Comparison of ENCODE assay signal across 12 mouse cellular contexts in the genomic region with DNA sequence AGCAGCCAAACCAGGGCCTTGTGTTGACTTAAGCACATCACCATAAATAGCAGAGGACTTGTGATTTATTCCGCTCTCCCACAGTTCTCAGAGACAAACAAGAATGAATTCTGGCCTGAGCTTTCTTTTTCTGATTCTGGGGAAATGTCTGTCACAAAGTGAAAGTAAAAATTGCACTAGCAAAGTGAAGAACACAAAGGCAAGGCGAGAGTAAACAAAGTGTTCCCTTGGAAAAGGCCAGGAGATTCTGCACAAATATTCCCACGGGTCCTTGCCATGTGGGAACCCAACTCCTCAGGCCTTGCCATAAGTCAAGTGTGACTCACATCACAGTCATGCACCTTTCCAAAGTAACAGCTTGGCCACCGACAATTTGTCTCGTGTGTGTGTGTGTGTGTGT. TPM values are rescaled to one million over a fixed set of nuclear protein-coding genes. Genes with fewer than 3 reads are reported as not detected.
DNase-seq lines count a peak whose midpoint lies in the region; ATAC-seq and TF ChIP-seq lines count a peak whose summit lies in the region.
"Had no signal": no experiment of that assay in that cellular context is flagged by ENCODE, and none has a peak within 500 bp of the region (broad histone marks: within the 10 kb centered on the region; RNA-seq: fewer than 3 reads in every experiment).

No protein-coding gene starts in this region.

- WGBS in kidney, embryonic 14.5 days: 77% methylated on average over 5 of the region's 5 CpGs

- H3K4me3 ChIP-seq in gastrocnemius, adult 2 months: peak overlapping the region; percentile 15; the same call in 1 of the 2 replicates
- no peak overlapping the region for H3K4me3 ChIP-seq in kidney, embryonic 14.5 days (ENCODE audit: low read length)
- H3K4me3 ChIP-seq: forebrain, embryonic 12.5 days; heart, embryonic 13.5 days had no signal

- intact Hi-C loops in gastrocnemius, adult 2 months (cut with DNase I): no loop called here

- DNase-seq in gastrocnemius, adult 2 months: peak; percentile 40
- no peak for DNase-seq in gastrocnemius, postnatal 4 days (ENCODE audit: low spot score in 2 of 2)
- DNase-seq in testis, postnatal 14 days (ENCODE audit: low spot score): peak; percentile 23
- no peak for DNase-seq in testis, postnatal 10 days (ENCODE audit: low spot score)
- DNase-seq in embryo, embryonic 9.5 days (ENCODE audit: extremely low spot score): no peak
- no peak for DNase-seq in neural tube, embryonic 10.5 days (ENCODE audit: extremely low spot score, low spot score)
- no peak for DNase-seq in right cerebral cortex, postnatal 10 days (ENCODE audit: low spot score in 2 of 2)

- H3K9ac ChIP-seq in kidney, embryonic 14.5 days (ENCODE audit: low read depth, low read length): no peak overlapping the region
- H3K9ac ChIP-seq: forebrain, embryonic 12.5 days; heart, embryonic 13.5 days had no signal

- peak overlapping the region; percentile 73 for H3K27ac ChIP-seq in gastrocnemius, adult 2 months
- peak overlapping the region; percentile 38; the same call in 1 of the 2 replicates for H3K27ac ChIP-seq in kidney, embryonic 14.5 days (ENCODE audit: low read depth, low read length)
- H3K27ac ChIP-seq: forebrain, embryonic 12.5 days; heart, embryonic 13.5 days had no signal

- H3K9me3 ChIP-seq in kidney, embryonic 14.5 days (ENCODE audit: control insufficient read depth, low read length): no peaks in the 10 kb centered on the region
- H3K9me3 ChIP-seq: forebrain, embryonic 12.5 days; heart, embryonic 13.5 days had no signal

- H3K4me1 ChIP-seq in kidney, embryonic 14.5 days (ENCODE audit: control insufficient read depth, insufficient read depth, low read length): no peaks in the 10 kb centered on the region
- H3K4me1 ChIP-seq: forebrain, embryonic 12.5 days had no signal

- TF ChIP-seq CTCF in gastrocnemius, adult 2 months (IDR thresholded peaks at IDR 0.05): no peak

- H3K4me2 ChIP-seq in kidney, embryonic 14.5 days (replicated peaks; ENCODE audit: low read depth, low read length): no peak overlapping the region
- H3K4me2 ChIP-seq: forebrain, embryonic 12.5 days; heart, embryonic 13.5 days had no signal

- no peak for ATAC-seq in kidney, embryonic 14.5 days (ENCODE audit: low FRiP score, low TSS enrichment)

- H3K27me3 ChIP-seq in kidney, embryonic 14.5 days (ENCODE audit: control insufficient read depth, insufficient read depth, low read length): no peaks in the 10 kb centered on the region
- H3K27me3 ChIP-seq: forebrain, embryonic 12.5 days; heart, embryonic 13.5 days had no signal

- H3K36me3 ChIP-seq in kidney, embryonic 14.5 days (ENCODE audit: control insufficient read depth, insufficient read depth, low read length): peaks cover 32% of the 10 kb centered on the region

RNA-seq across cellular contexts. Expression of a gene that starts 9.5 kb away (rescaled TPM):
- not detected for total RNA-seq in gastrocnemius, adult 2 months (2021)
- total RNA-seq in gastrocnemius, postnatal 4 days (2021): not detected
- not detected in 2 replicates for polyA plus RNA-seq in kidney, embryonic 14.5 days (2014; fragmentation: Nextera tagmentation; extraction: Ambion mirVana)
- total RNA-seq: left cerebral cortex, postnatal 25 days had no signal
- polyA plus RNA-seq: forebrain, embryonic 12.5 days; heart, embryonic 13.5 days; lung, embryonic 16.5 days had no signal

RNA-seq across cellular contexts. Expression of a gene that starts 50.4 kb away (rescaled TPM):
- not detected for total RNA-seq in gastrocnemius, adult 2 months (2021)
- total RNA-seq in gastrocnemius, postnatal 4 days (2021): under 1 TPM; 0.08 to 0.29 TPM
- 0.31 TPM in 1 of 2 replicates, not detected in the other for polyA plus RNA-seq in kidney, embryonic 14.5 days (2014; fragmentation: Nextera tagmentation; extraction: Ambion mirVana)
- polyA plus RNA-seq: heart, embryonic 13.5 days had no signal

Comparison
In these comparisons a context has a peak if more than half of its experiments do, and no peak if none do; other contexts are left out.
1. DNase-seq: peak in gastrocnemius, adult 2 months (single experiment) and testis, postnatal 14 days (single experiment); none in gastrocnemius, postnatal 4 days (0 of 2), testis, postnatal 10 days (single experiment), embryo, embryonic 9.5 days (single experiment), neural tube, embryonic 10.5 days (single experiment) and right cerebral cortex, postnatal 10 days (0 of 2).